Mouse (Mus musculus): Measurements from ENCODE around the gene Ssr2. TPM values are rescaled to one million over a fixed set of nuclear protein-coding genes. Genes with fewer than 3 reads are reported as not detected.
A peak's percentile ranks its signal among the peaks of the same experiment; 100 is the strongest.
"Not testable (repeated sequence)": the region's sequence is repeated elsewhere in the genome, so short reads cannot be mapped to it uniquely, and the experiment has no call there.

Gene Ssr2
- polyA plus RNA-seq, 1 experiment from 2014 or later, result 174 TPM

- not testable (repeated sequence) for H3K4me3 ChIP-seq; H3K27ac ChIP-seq; H3K27me3 ChIP-seq (ENCODE audit: poor library complexity, severe bottlenecking); DNase-seq (ENCODE audit: extremely low spot score, low spot score); H3K9me3 ChIP-seq
- Histone ChIP-seq H3K36me3 (replicated peaks) (peaks cover 22% of the 10 kb centered on the region), H3K4me1 (peaks cover 21% of the 10 kb centered on the region)
- WGBS, result 95% methylated on average over 5 of the region's 5 CpGs
Observed at GRCm38 (mm10) chr3:88577846-88578245, 2.2 kb downstream of the Ssr2 start.

DNA sequence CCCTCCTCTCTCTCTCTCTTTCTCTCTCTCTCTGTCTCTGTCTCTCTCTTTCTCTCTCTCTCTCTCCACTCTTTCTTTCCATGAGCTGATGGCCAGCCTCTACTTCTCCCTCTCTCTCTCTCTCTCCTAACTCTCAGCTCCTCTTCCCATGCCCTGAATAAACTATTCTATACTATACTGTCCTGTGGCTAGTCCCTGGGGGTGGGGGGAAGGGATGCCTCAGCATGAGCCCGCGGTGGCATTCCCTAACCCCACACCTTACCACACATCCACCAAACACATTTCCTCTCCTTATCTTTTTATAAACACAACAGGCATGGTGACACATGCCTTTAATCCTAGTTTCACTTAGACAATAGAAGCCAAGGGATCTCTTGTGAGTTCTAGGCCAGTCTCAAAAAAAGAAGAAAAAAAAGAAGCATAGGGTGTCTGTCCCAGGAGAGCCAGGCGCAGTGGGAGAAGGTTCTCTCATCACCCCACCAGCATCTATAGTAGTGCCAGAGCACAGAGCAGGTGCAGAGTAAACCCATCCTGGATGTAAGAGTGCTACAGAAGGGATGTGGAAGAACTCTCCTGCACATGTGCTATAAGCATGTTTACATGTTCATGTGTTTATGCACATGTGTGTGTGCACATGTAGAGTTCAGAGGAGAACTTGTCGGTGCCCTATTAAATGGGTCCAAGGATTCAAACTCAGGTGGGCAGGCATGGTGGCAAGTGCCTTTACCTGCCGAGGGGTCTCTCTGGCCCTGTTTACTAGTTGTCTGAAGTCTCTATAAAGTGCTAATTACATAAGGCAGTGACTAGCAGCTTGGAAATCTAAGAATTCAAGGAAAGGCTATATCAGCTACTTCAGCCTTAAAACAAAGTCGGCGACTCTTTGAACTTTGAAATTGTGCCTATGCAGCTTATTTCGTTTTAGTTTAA is 3.1 kb downstream of the Ssr2 start:
- peak overlapping the region; percentile 85 for H3K27ac ChIP-seq
- peaks cover 21% of the 10 kb centered on the region for H3K4me1 ChIP-seq
- peaks cover 31% of the 10 kb centered on the region for H3K36me3 ChIP-seq (replicated peaks)
- 54% methylated on average over 8 of the region's 8 CpGs for WGBS
- DNase-seq (ENCODE audit: extremely low spot score, low spot score), result no peak
- no peaks in the 10 kb centered on the region for H3K9me3 ChIP-seq
- no peaks in the 10 kb centered on the region for H3K27me3 ChIP-seq (ENCODE audit: poor library complexity, severe bottlenecking)
- peak overlapping the region; percentile 87 for H3K4me3 ChIP-seq

DNA sequence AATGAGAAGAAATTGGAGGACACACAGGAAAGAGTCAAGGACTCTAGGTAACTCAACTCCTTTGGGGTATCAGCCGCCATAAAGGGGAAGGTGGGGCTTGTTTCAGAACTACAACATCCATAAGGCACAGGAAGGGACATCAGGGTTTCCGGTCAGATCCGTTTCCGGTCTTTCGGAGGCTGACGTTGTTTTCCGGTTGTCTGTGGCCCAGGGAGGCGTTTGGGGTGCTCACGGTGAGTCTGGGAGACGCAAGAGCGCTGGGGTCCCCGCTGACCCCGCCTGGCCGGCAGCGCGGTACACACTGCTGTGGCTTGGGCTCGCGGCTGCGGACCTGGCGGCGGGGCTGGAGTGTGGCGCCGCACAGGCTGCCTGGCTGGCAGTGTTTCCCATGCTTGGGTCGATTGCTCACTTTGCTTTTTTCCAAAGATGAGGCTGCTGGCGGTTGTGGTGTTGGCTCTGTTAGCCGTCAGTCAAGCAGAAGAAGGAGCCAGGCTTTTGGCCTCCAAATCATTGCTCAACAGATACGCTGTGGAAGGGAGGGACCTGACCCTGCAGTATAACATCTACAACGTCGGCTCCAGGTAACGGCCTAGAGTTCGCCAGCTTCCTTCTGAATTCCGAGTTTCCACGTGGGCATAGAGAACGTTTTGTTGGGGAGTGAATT is 3.9 kb downstream of the Ssr2 start:
- Histone ChIP-seq H3K4me3 (peak overlapping the region; percentile 87), H3K27ac (peak overlapping the region; percentile 85), H3K27me3 (ENCODE audit: poor library complexity, severe bottlenecking) (no peaks in the 10 kb centered on the region), H3K4me1 (peaks cover 21% of the 10 kb centered on the region), H3K9me3 (no peaks in the 10 kb centered on the region), H3K36me3 (replicated peaks) (peaks cover 39% of the 10 kb centered on the region)
- DNase-seq (ENCODE audit: extremely low spot score, low spot score), result peak; percentile 85
- WGBS, result under 1% methylated on average over 34 of the region's 34 CpGs

- H3K4me3 ChIP-seq, result no peak overlapping the region
- no peak for DNase-seq (ENCODE audit: extremely low spot score, low spot score)
- no peak overlapping the region for H3K27ac ChIP-seq
- 97% methylated on average over 6 of the region's 6 CpGs for WGBS
- peaks cover 11% of the 10 kb centered on the region for H3K4me1 ChIP-seq
- H3K27me3 ChIP-seq (ENCODE audit: poor library complexity, severe bottlenecking), result no peaks in the 10 kb centered on the region
- no peaks in the 10 kb centered on the region for H3K9me3 ChIP-seq
- peaks cover 83% of the 10 kb centered on the region for H3K36me3 ChIP-seq (replicated peaks)
Observed at GRCm38 (mm10) chr3:88585769-88586168, 10.1 kb downstream of the Ssr2 start.

- H3K27me3 ChIP-seq (ENCODE audit: poor library complexity, severe bottlenecking), result no peaks in the 10 kb centered on the region
- peaks cover 16% of the 10 kb centered on the region for H3K4me1 ChIP-seq
- no peaks in the 10 kb centered on the region for H3K9me3 ChIP-seq
- H3K36me3 ChIP-seq (replicated peaks), result peaks cover 75% of the 10 kb centered on the region
- WGBS, result 95% methylated on average over 5 of the region's 5 CpGs
- H3K4me3 ChIP-seq, result no peak overlapping the region
- no peak for DNase-seq (ENCODE audit: extremely low spot score, low spot score)
- no peak overlapping the region for H3K27ac ChIP-seq
Observed at GRCm38 (mm10) chr3:88586640-88587039, 11.0 kb downstream of the Ssr2 start.

DNA sequence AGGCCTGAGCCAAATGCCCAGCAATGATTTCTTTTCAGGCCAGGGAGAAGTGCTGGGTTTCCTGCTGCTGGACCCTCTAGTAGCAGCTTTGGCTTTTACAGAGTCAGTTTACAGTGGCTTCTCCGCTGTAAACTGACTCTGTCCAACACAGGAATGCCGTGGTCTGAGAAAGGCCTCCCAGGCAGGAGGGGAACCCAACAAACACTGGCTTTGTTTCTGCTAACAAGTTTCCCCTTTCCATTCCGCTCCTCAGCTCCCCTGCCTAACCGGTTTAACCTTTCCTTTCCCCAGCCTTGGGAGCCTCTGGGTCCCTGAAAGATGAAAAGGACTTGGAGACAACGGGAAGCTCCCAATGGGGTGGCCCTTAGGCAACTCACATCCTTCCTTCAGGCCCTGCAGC is 14.6 kb downstream of the Ssr2 start:
- Histone ChIP-seq H3K27ac (peak overlapping the region; percentile 53), H3K9me3 (no peaks in the 10 kb centered on the region), H3K27me3 (ENCODE audit: poor library complexity, severe bottlenecking) (no peaks in the 10 kb centered on the region), H3K36me3 (replicated peaks) (peaks cover 41% of the 10 kb centered on the region), H3K4me3 (no peak overlapping the region), H3K4me1 (peaks cover 31% of the 10 kb centered on the region)
- 25% methylated on average over 5 of the region's 5 CpGs for WGBS
- no peak for DNase-seq (ENCODE audit: extremely low spot score, low spot score)

GRCm38 (mm10) chr3:88591044-88591443 is 15.4 kb downstream of the Ssr2 start:
- H3K4me3 ChIP-seq, result no peak overlapping the region
- no peaks in the 10 kb centered on the region for H3K27me3 ChIP-seq (ENCODE audit: poor library complexity, severe bottlenecking)
- 57% methylated on average over 3 of the region's 3 CpGs for WGBS
- H3K9me3 ChIP-seq, result no peaks in the 10 kb centered on the region
- H3K27ac ChIP-seq, result no peak overlapping the region
- no peak for DNase-seq (ENCODE audit: extremely low spot score, low spot score)
- H3K4me1 ChIP-seq, result peaks cover 31% of the 10 kb centered on the region
- H3K36me3 ChIP-seq (replicated peaks), result peaks cover 33% of the 10 kb centered on the region

GRCm38 (mm10) chr3:88591950-88592731 is 16.5 kb downstream of the Ssr2 start:
- Histone ChIP-seq H3K4me1 (peaks cover 31% of the 10 kb centered on the region), H3K27me3 (ENCODE audit: poor library complexity, severe bottlenecking) (no peaks in the 10 kb centered on the region), H3K36me3 (replicated peaks) (peaks cover 22% of the 10 kb centered on the region), H3K9me3 (no peaks in the 10 kb centered on the region), H3K4me3 (no peak overlapping the region), H3K27ac (0 out of 2 replicates have a peak overlapping the region, but pooled peaks have one; percentile 31)
- 33% methylated on average over 9 of the region's 9 CpGs for WGBS
- DNase-seq (ENCODE audit: extremely low spot score, low spot score), result no peak

DNA sequence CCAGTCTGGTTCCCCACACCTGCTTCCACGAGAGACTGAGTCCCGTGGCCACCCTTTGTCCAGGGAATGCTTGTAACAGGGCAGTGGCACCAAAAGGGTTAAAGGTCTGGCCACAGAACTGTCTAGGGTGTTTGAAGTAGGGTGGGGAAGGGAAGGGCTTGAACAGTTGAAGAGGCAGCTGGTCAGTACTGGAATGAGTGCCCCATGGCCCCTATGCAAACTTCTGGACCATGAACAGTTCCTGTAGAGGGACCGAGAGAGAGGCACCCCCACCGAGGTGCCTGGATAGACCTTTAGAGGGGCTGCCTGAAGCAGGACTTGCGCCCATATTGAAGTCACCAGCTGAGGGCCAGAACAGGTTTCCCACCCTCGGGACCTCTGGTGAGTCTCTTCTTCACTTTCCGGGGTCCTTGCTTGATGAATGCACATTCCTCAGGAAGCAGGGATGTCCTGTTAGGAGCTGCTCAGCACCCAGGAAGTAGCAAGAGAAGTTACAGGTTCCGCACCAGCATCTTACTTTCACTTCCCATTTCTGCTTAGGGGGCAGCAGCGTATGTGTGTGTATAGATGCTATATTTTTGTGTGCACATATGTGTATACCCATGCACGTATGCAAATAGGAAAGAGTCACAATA is 17.4 kb downstream of the Ssr2 start:
- no peaks in the 10 kb centered on the region for H3K27me3 ChIP-seq (ENCODE audit: poor library complexity, severe bottlenecking)
- no peak overlapping the region for H3K27ac ChIP-seq
- 69% methylated on average over 10 of the region's 10 CpGs for WGBS
- no peaks in the 10 kb centered on the region for H3K9me3 ChIP-seq
- peaks cover 31% of the 10 kb centered on the region for H3K4me1 ChIP-seq
- no peak overlapping the region for H3K4me3 ChIP-seq
- no peak for DNase-seq (ENCODE audit: extremely low spot score, low spot score)
- peaks cover 13% of the 10 kb centered on the region for H3K36me3 ChIP-seq (replicated peaks)

GRCm38 (mm10) chr3:88593893-88594580 is 18.4 kb downstream of the Ssr2 start:
- Histone ChIP-seq H3K4me3 (no peak overlapping the region), H3K27ac (no peak overlapping the region), H3K4me1 (peaks cover 31% of the 10 kb centered on the region), H3K27me3 (ENCODE audit: poor library complexity, severe bottlenecking) (no peaks in the 10 kb centered on the region), H3K36me3 (replicated peaks) (peaks cover 4% of the 10 kb centered on the region; the same call in 1 of the 2 replicates), H3K9me3 (no peaks in the 10 kb centered on the region)
- no peak for DNase-seq (ENCODE audit: extremely low spot score, low spot score)
- 74% methylated on average over 10 of the region's 10 CpGs for WGBS

- not testable (repeated sequence) for H3K9me3 ChIP-seq; H3K36me3 ChIP-seq (replicated peaks); DNase-seq (ENCODE audit: extremely low spot score, low spot score); H3K27me3 ChIP-seq (ENCODE audit: poor library complexity, severe bottlenecking); H3K4me3 ChIP-seq; H3K27ac ChIP-seq
- WGBS, result 81% methylated on average over 4 of the region's 4 CpGs
- peaks cover 15% of the 10 kb centered on the region for H3K4me1 ChIP-seq
Observed at GRCm38 (mm10) chr3:88596547-88596946, 20.9 kb downstream of the Ssr2 start.

GRCm38 (mm10) chr3:88602466-88602865 is 26.8 kb downstream of the Ssr2 start:
- H3K27ac ChIP-seq, result no peak overlapping the region
- H3K36me3 ChIP-seq (replicated peaks), result no peaks in the 10 kb centered on the region
- H3K4me3 ChIP-seq, result no peak overlapping the region
- peaks cover 8% of the 10 kb centered on the region for H3K27me3 ChIP-seq (ENCODE audit: poor library complexity, severe bottlenecking)
- no peaks in the 10 kb centered on the region for H3K9me3 ChIP-seq
- WGBS, result 80% methylated on average over 4 of the region's 4 CpGs
- H3K4me1 ChIP-seq, result peaks cover 13% of the 10 kb centered on the region
- no peak for DNase-seq (ENCODE audit: extremely low spot score, low spot score)
